Mouse (Mus musculus): ENCODE data around the gene C2cd5. TPM values are rescaled to one million over a fixed set of nuclear protein-coding genes. Genes with fewer than 3 reads are reported as not detected.

The C2cd5 gene
- polyA plus RNA-seq, 1 experiment from 2014 or later: 22.0 TPM

DNA sequence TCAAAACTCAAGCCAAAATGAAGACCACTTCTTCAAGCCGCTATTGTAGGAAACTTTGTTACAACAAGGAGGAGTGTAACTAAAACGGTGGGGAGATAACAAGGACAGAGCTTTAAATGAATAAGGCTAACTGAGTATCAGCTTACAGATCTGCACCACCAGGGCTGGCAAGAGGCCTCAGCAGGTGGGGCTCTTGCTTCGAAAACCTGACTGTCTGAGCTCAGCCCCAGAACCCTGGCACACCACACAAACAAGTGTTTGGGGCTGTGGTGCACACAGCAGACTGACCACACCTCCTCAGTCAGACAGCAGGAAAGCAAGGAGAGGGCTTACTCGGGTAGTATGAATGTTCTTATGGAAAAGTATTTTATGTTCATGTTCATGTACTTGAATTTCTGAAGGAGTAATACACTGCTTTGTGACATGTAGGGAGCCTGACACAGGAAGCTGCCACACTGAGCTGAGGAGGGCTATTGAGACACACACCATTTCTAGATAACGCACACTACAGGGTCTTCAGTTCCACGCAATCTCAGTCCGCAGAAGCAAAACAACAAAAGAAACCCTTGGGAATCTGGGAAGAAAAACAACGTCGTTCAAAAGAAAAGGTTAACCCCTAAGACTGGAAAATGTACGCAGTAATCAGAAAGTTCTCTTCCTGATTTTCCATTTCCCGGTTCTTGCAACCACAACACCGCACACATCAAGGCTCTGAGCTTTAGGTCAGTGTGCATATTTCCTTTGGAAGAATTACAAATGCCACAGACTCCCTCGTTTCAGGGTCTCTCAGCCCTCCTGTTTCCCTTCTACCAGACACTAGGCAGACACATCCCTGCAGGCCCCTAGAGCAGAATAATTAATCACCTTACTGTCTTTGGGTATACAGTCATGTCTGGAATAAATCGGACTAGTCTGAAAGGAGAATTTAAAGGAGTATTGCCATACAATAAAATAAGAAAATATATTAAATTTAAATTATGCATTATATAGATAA, 105.9 kb downstream of the C2cd5 start:
- H3K4me2 ChIP-seq (ENCODE audit: low read length): peak overlapping the region; percentile 30
- no peaks in the 10 kb centered on the region for H3K9me3 ChIP-seq (ENCODE audit: control insufficient read depth, low read length)
- WGBS: 16% methylated on average over 14 of the region's 14 CpGs
- H3K27me3 ChIP-seq (replicated peaks; ENCODE audit: control insufficient read depth, insufficient read depth, low read length): no peaks in the 10 kb centered on the region
- no peak overlapping the region for H3K9ac ChIP-seq (ENCODE audit: low read length)
- peaks cover 17% of the 10 kb centered on the region for H3K4me1 ChIP-seq (replicated peaks; ENCODE audit: control insufficient read depth, insufficient read depth, low read length)
- peak; percentile 61 for DNase-seq (ENCODE audit: low spot score)
- H3K36me3 ChIP-seq (ENCODE audit: control insufficient read depth, insufficient read depth, low read length): no peaks in the 10 kb centered on the region
- H3K4me3 ChIP-seq (ENCODE audit: low read depth, low read length): no peak overlapping the region
- peak; percentile 80 for ATAC-seq (replicated peaks; ENCODE audit: low FRiP score, low TSS enrichment, low read depth)
- peak overlapping the region; percentile 88 for H3K27ac ChIP-seq (ENCODE audit: low read depth)

DNA sequence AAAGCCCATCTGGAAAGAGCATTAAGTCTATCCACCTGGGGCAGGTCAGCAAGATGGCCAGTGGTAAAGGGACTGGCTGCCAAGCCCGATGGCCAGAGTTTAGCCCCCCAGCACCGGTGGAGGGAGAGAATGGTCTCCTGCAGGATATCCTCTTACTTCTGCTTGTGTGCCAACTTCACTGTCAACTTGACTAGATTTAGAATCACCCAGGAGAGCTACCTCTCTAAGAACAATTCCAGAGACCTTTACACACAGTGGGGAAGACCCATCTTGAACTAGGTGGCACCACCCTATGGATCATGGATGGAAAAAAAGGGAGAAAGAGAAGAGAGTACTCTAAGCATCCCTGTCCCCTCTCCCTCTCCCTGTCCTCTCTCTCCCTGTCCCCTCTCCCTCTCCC, 107.0 kb downstream of the C2cd5 start:
- Histone ChIP-seq H3K27me3 (replicated peaks; ENCODE audit: control insufficient read depth, insufficient read depth, low read length) (no peaks in the 10 kb centered on the region), H3K4me1 (replicated peaks; ENCODE audit: control insufficient read depth, insufficient read depth, low read length) (peaks cover 17% of the 10 kb centered on the region), H3K9ac (ENCODE audit: low read length) (no peak overlapping the region), H3K27ac (ENCODE audit: low read depth) (no peak overlapping the region), H3K4me2 (ENCODE audit: low read length) (no peak overlapping the region), H3K9me3 (ENCODE audit: control insufficient read depth, low read length) (no peaks in the 10 kb centered on the region), H3K4me3 (ENCODE audit: low read depth, low read length) (no peak overlapping the region), H3K36me3 (ENCODE audit: control insufficient read depth, insufficient read depth, low read length) (no peaks in the 10 kb centered on the region)
- WGBS: 67% methylated on average over 2 of the region's 2 CpGs
- DNase-seq (ENCODE audit: low spot score) (peak; percentile 37), ATAC-seq (replicated peaks; ENCODE audit: low FRiP score, low TSS enrichment, low read depth) (no peak)

DNA sequence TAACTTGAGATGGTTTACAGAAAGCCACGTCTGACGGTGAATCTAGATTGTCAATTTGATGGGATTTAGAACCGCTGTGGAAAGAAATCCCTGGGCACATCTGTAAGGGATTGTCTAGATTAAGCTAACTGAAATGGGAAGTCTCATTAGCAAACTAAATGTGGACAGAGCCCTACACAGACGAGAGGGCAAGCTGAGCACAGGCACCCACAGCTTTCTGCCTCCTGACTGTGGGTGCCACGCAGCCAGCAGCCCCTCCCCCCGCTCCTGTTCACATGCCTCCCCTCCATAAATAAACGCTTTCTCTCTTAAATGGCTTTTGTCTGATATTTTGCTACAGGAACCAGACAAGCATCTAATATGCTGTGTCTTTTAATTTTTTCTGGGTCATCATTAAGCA, 107.8 kb downstream of the C2cd5 start:
- Histone ChIP-seq H3K4me1 (replicated peaks; ENCODE audit: control insufficient read depth, insufficient read depth, low read length) (peaks cover 17% of the 10 kb centered on the region), H3K27ac (ENCODE audit: low read depth) (no peak overlapping the region), H3K9me3 (ENCODE audit: control insufficient read depth, low read length) (no peaks in the 10 kb centered on the region), H3K27me3 (replicated peaks; ENCODE audit: control insufficient read depth, insufficient read depth, low read length) (no peaks in the 10 kb centered on the region), H3K9ac (ENCODE audit: low read length) (no peak overlapping the region), H3K4me2 (ENCODE audit: low read length) (no peak overlapping the region), H3K4me3 (ENCODE audit: low read depth, low read length) (no peak overlapping the region), H3K36me3 (ENCODE audit: control insufficient read depth, insufficient read depth, low read length) (no peaks in the 10 kb centered on the region)
- WGBS: 38% methylated on average over 7 of the region's 7 CpGs
- ATAC-seq (replicated peaks; ENCODE audit: low FRiP score, low TSS enrichment, low read depth): no peak
- DNase-seq (ENCODE audit: low spot score): peak; percentile 44

DNA sequence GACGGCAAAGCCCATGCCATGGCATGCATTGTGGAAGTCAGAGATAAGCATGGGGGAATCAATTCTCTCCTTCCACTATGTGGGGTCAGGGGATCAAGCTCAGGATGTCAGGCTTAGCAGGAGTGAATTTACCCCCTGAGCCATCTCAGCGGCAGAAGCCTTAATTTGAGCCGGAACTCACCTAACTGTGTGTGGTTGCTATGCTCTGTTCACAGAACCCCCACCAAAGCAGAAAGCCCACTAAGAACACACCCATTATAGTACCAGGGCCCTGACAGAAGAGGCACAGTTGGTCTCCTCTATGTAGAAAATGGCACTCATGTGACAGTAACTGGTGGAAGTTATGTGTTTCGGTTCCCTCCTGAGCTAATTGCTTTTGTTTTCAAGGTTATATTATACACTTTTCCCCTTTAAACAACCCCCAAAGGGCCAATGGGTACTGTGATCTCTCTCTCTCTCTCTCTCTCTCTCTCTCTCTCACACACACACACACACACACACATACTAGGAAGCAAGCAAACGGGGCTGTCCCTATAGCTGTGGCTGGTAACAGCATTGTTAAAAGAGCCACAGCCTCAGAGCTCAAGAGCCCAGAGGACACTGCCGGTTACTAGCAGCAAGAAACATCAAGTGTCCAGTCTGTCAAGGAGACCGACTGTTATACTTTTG, 108.4 kb downstream of the C2cd5 start:
- DNase-seq (ENCODE audit: low spot score): peak; percentile 36
- Histone ChIP-seq H3K4me3 (ENCODE audit: low read depth, low read length) (no peak overlapping the region), H3K36me3 (ENCODE audit: control insufficient read depth, insufficient read depth, low read length) (no peaks in the 10 kb centered on the region), H3K27ac (ENCODE audit: low read depth) (no peak overlapping the region), H3K9ac (ENCODE audit: low read length) (no peak overlapping the region), H3K4me1 (replicated peaks; ENCODE audit: control insufficient read depth, insufficient read depth, low read length) (peaks cover 17% of the 10 kb centered on the region), H3K27me3 (replicated peaks; ENCODE audit: control insufficient read depth, insufficient read depth, low read length) (no peaks in the 10 kb centered on the region), H3K9me3 (ENCODE audit: control insufficient read depth, low read length) (no peaks in the 10 kb centered on the region), H3K4me2 (ENCODE audit: low read length) (no peak overlapping the region)
- ATAC-seq (replicated peaks; ENCODE audit: low FRiP score, low TSS enrichment, low read depth): no peak
- WGBS: 45% methylated on average over 7 of the region's 7 CpGs

DNA sequence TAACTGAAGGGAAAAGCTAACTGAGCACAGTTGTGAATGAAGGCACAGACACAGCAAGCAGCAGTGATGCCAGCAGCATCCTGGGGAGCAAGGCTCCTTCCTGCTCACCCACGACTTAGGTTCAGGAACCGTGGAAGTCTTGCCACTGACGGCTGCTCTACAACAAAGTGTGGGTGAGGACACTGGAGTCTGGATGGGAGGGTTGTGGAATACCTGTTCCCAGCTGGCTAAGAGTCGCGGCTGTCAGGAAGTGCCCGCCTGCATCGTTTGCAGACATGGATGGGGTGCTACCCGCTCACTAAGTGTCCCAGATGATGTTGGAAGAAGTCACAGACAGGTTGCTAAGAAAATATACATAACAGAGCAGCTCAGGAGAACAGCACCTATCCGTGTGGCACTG, 109.4 kb downstream of the C2cd5 start:
- Histone ChIP-seq H3K27ac (ENCODE audit: low read depth) (no peak overlapping the region), H3K9me3 (ENCODE audit: control insufficient read depth, low read length) (no peaks in the 10 kb centered on the region), H3K36me3 (ENCODE audit: control insufficient read depth, insufficient read depth, low read length) (no peaks in the 10 kb centered on the region), H3K4me3 (ENCODE audit: low read depth, low read length) (no peak overlapping the region), H3K27me3 (replicated peaks; ENCODE audit: control insufficient read depth, insufficient read depth, low read length) (no peaks in the 10 kb centered on the region), H3K9ac (ENCODE audit: low read length) (no peak overlapping the region), H3K4me2 (ENCODE audit: low read length) (no peak overlapping the region), H3K4me1 (replicated peaks; ENCODE audit: control insufficient read depth, insufficient read depth, low read length) (peaks cover 16% of the 10 kb centered on the region)
- WGBS: 79% methylated on average over 9 of the region's 9 CpGs
- ATAC-seq (replicated peaks; ENCODE audit: low FRiP score, low TSS enrichment, low read depth) (no peak), DNase-seq (ENCODE audit: low spot score) (peak; percentile 42)

DNA sequence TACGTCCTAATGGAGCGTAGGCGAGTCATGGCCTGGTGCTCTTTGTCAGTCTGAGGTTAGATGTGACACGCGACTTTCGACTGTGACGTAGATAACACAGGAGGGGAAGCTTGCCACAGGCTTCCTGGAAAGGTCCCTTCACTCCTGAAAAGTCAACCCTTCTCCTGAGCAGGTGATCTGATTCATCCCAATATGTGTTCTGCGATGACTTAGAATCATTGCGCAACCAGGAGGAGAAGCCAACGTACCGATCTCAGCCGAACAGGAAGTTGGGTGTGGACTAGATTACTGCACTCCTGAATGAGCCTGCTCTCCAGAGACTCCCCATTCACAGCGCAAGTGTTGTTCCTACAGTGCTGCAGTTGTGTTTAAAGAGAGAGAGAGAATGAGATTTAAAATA, 110.4 kb downstream of the C2cd5 start:
- Histone ChIP-seq H3K9me3 (ENCODE audit: control insufficient read depth, low read length) (no peaks in the 10 kb centered on the region), H3K27ac (ENCODE audit: low read depth) (no peak overlapping the region), H3K4me3 (ENCODE audit: low read depth, low read length) (no peak overlapping the region), H3K9ac (ENCODE audit: low read length) (no peak overlapping the region), H3K27me3 (replicated peaks; ENCODE audit: control insufficient read depth, insufficient read depth, low read length) (no peaks in the 10 kb centered on the region), H3K36me3 (ENCODE audit: control insufficient read depth, insufficient read depth, low read length) (no peaks in the 10 kb centered on the region), H3K4me1 (replicated peaks; ENCODE audit: control insufficient read depth, insufficient read depth, low read length) (peaks cover 7% of the 10 kb centered on the region), H3K4me2 (ENCODE audit: low read length) (no peak overlapping the region)
- ATAC-seq (replicated peaks; ENCODE audit: low FRiP score, low TSS enrichment, low read depth) (no peak), DNase-seq (ENCODE audit: low spot score) (peak; percentile 48)
- 85% methylated on average over 13 of the region's 13 CpGs for WGBS

DNA sequence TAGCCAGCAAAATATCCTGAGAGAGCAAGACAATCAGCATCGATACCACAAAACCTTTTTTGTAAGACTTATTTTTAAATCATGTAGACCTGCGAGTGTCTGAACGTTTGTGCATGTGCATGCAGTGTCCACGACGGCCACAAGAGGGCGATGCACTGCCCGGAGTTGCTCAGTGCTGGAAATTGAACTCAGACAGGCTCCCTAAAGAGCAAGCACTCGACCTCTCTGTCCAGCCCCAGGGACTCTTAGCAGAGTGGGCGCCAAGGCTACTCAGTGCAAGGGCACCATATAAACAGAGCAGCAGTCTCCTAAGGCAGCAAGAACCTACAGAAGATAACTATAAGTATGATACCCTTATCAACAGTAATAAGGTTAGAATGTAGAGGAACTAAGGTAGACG, 111.2 kb downstream of the C2cd5 start:
- no peaks in the 10 kb centered on the region for H3K36me3 ChIP-seq (ENCODE audit: control insufficient read depth, insufficient read depth, low read length)
- ATAC-seq (replicated peaks; ENCODE audit: low FRiP score, low TSS enrichment, low read depth) (no peak), DNase-seq (ENCODE audit: low spot score) (peak; percentile 85)
- no peaks in the 10 kb centered on the region for H3K9me3 ChIP-seq (ENCODE audit: control insufficient read depth, low read length)
- H3K9ac ChIP-seq (ENCODE audit: low read length): no peak overlapping the region
- no peak overlapping the region for H3K27ac ChIP-seq (ENCODE audit: low read depth)
- H3K4me3 ChIP-seq (ENCODE audit: low read depth, low read length): no peak overlapping the region
- 28% methylated on average over 10 of the region's 10 CpGs for WGBS
- H3K27me3 ChIP-seq (replicated peaks; ENCODE audit: control insufficient read depth, insufficient read depth, low read length): no peaks in the 10 kb centered on the region
- H3K4me1 ChIP-seq (replicated peaks; ENCODE audit: control insufficient read depth, insufficient read depth, low read length): peaks cover 4% of the 10 kb centered on the region
- H3K4me2 ChIP-seq (ENCODE audit: low read length): no peak overlapping the region

DNA sequence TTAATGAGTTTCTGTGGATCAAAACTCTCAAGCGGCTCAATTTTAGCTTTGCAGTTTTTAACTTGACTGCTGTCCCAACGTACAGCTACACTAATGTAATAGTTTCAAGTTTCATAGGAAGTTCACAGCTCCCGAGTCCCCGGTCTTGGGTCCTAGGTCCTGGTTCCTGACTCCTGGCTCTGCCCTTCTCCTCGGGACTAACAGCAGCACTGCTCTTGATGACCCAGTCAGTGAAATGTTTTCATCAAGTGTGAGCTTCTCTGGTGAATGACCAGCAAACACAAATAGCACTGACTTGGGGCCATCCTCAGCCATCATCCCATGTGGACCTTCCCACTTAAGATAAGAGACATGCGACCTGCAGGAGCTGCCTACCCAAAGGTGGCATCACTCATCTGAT, 111.7 kb downstream of the C2cd5 start:
- 73% methylated on average over 6 of the region's 6 CpGs for WGBS
- ATAC-seq (replicated peaks; ENCODE audit: low FRiP score, low TSS enrichment, low read depth) (no peak), DNase-seq (ENCODE audit: low spot score) (peak; percentile 20)
- Histone ChIP-seq H3K36me3 (ENCODE audit: control insufficient read depth, insufficient read depth, low read length) (no peaks in the 10 kb centered on the region), H3K4me3 (ENCODE audit: low read depth, low read length) (no peak overlapping the region), H3K9me3 (ENCODE audit: control insufficient read depth, low read length) (no peaks in the 10 kb centered on the region), H3K27me3 (replicated peaks; ENCODE audit: control insufficient read depth, insufficient read depth, low read length) (no peaks in the 10 kb centered on the region), H3K4me2 (ENCODE audit: low read length) (no peak overlapping the region), H3K27ac (ENCODE audit: low read depth) (no peak overlapping the region), H3K9ac (ENCODE audit: low read length) (no peak overlapping the region), H3K4me1 (replicated peaks; ENCODE audit: control insufficient read depth, insufficient read depth, low read length) (no peaks in the 10 kb centered on the region)

Measured in intestine, embryonic 14.5 days (tissue).